Mouse (Mus musculus): ENCODE measurements around the gene Ppcs.

Gene Ppcs

GRCm38 (mm10) chr4:119422294-119422964, at the start of gene Ppcs, which contains the start of gene Zmynd12:
TSS of gene Ppcs (minus strand) at chr4:119422420.
TSS of gene Zmynd12 (plus strand) at chr4:119422814.
- DNase-seq = peak; percentile 90

- peak; percentile 37 for DNase-seq
Observed at GRCm38 (mm10) chr4:119467720-119468380, 45.6 kb upstream of the Ppcs start.

GRCm38 (mm10) chr4:119465841-119466240, 43.6 kb upstream of the Ppcs start:
- DNase-seq = no peak

GRCm38 (mm10) chr4:119463756-119464419, 41.7 kb upstream of the Ppcs start:
- DNase-seq = no peak

GRCm38 (mm10) chr4:119462858-119463755, 40.9 kb upstream of the Ppcs start:
- DNase-seq = peak; percentile 78

GRCm38 (mm10) chr4:119462457-119462856, 40.2 kb upstream of the Ppcs start:
- DNase-seq = no peak

GRCm38 (mm10) chr4:119460728-119461141, 38.5 kb upstream of the Ppcs start:
- DNase-seq = peak; percentile 80

GRCm38 (mm10) chr4:119460296-119460695, 38.1 kb upstream of the Ppcs start:
- DNase-seq = peak; percentile 36

- DNase-seq = no peak
Observed at GRCm38 (mm10) chr4:119453533-119453932, 31.3 kb upstream of the Ppcs start.

- DNase-seq = no peak
Observed at GRCm38 (mm10) chr4:119453128-119453527, 30.9 kb upstream of the Ppcs start.

GRCm38 (mm10) chr4:119450436-119450835, 28.2 kb upstream of the Ppcs start:
- DNase-seq = no peak

GRCm38 (mm10) chr4:119447786-119448185, 25.6 kb upstream of the Ppcs start:
- DNase-seq = no peak

GRCm38 (mm10) chr4:119447261-119447660, 25.0 kb upstream of the Ppcs start:
- no peak for DNase-seq

- DNase-seq = no peak
Observed at GRCm38 (mm10) chr4:119442539-119442938, 20.3 kb upstream of the Ppcs start.

- DNase-seq = no peak
Observed at GRCm38 (mm10) chr4:119441836-119442235, 19.6 kb upstream of the Ppcs start.

- DNase-seq = no peak
Observed at GRCm38 (mm10) chr4:119437936-119438335, 15.7 kb upstream of the Ppcs start.

GRCm38 (mm10) chr4:119430678-119431077, 8.5 kb upstream of the Ppcs start:
- DNase-seq = peak; percentile 74

GRCm38 (mm10) chr4:119427680-119428079, 5.5 kb upstream of the Ppcs start:
- no peak for DNase-seq

GRCm38 (mm10) chr4:119425601-119426000, 3.4 kb upstream of the Ppcs start:
- DNase-seq = no peak

GRCm38 (mm10) chr4:119425077-119425476, 2.9 kb upstream of the Ppcs start:
- no peak for DNase-seq

- DNase-seq = no peak
Observed at GRCm38 (mm10) chr4:119421921-119422293, 313 bp downstream of the Ppcs start.

GRCm38 (mm10) chr4:119421191-119421590, 1.0 kb downstream of the Ppcs start:
- no peak for DNase-seq

GRCm38 (mm10) chr4:119417894-119418293, 4.3 kb downstream of the Ppcs start:
- DNase-seq = no peak

Measured in cerebellum, adult 11 months (tissue).